Mouse (Mus musculus): ENCODE measurements around the gene Chrd.

Chrd gene

GRCm38 (mm10) chr16:20735651-20736050, 2.7 kb downstream of the Chrd start:
- no peak for DNase-seq

DNA sequence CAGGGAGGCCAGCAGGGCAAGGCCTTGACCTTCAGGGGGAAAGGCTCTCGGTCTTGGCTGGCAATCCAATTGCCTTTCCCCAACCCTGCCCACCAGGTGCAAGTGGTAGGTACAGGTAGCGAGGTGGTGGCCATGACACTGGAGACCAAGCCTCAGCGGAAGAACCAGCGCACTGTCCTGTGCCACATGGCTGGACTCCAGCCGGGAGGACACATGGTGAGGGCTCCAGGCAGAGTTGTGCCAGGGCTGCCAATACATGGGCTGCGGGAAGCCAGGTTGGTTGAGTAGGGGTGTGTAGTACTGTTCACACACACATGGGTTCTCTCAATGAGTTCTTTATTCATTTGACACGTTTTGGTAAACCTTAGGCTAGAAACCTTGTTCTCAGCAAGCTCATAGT, 3.2 kb downstream of the Chrd start:
- DNase-seq = no peak

DNA sequence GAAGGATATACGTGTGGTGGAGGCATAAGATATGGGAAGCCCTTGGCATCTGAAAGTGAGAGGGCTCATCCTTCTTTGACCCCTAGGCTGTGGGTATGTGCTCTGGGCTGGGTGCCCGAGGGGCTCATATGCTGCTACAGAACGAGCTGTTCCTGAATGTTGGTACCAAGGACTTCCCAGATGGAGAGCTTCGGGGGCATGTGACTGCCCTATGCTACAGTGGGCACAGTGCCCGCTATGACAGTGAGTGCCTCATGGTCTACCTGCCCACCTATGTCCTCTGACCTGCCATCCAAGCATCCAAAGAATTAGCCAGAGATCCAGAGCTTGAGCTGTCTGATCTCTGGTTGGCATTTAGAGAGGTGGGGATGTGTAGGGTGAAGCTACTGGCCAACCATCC, 3.9 kb downstream of the Chrd start:
- no peak for DNase-seq

DNA sequence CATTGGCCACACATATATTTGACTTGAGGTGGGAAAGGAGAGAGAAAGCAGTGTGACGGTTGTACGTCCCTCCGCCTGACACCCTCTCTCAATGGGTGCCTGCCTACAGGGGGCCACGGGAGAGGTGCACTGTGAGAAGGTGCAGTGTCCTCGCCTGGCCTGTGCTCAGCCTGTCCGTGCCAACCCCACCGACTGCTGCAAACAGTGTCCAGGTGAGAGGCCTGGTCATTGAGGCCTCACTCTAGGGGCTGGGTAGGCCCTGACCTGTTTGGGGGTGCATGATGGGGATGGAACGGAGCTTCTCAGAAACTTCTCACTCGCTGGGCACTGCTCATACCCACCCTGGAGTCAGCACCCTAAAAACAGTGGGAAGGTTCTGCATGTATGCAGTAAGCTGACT, 6.9 kb downstream of the Chrd start:
- no peak for DNase-seq

DNA sequence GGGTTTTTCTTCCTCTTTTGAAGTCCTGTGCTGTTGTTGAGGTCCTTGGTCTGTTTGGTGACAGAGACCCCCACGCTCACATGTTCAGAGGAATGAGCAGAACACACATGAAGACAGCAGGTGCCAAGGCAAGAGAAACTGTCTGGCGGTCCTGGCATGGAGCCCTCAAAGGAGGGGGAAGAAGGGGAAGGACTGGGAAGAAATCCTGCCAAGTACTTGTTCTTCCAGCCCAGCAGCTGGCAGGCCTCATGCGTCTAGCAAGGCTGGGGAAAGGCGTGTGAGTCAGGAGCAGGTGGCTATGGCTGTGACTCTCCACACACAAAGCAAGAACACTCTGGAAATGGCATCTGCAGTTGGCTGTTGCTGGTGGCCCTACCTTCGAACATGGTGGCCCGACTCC, 13.7 kb downstream of the Chrd start:
- no peak for DNase-seq

- DNase-seq = no peak
These were observed 17.6 kb downstream of the Chrd start for GRCm38 (mm10) chr16:20750518-20750917.

GRCm38 (mm10) chr16:20756052-20756451, 23.1 kb downstream of the Chrd start:
- DNase-seq = no peak

- no peak for DNase-seq
These were observed 24.5 kb downstream of the Chrd start for GRCm38 (mm10) chr16:20757385-20757784.

- DNase-seq = peak; percentile 73
These were observed 28.8 kb downstream of the Chrd start for GRCm38 (mm10) chr16:20761681-20762080.

DNA sequence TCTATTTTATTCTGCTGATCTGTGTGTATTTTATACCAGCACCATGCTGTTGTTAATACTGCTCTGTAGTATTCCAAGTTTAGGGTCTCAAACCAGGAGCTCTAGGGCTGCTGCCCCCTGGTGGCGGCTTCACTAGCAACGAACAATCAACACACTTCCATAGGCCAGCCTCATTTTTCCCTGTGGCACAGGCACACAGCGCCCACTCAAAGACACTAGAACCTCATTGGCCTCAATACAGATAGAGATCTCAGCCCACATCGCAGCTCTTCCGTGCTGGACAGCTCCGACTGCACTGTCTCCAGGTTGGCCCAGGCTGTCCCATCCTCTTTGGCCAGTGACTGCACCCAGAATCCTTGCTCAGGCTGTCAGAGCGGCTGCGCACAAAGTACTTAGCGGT, 32.3 kb downstream of the Chrd start:
- peak; percentile 31 for DNase-seq

DNA sequence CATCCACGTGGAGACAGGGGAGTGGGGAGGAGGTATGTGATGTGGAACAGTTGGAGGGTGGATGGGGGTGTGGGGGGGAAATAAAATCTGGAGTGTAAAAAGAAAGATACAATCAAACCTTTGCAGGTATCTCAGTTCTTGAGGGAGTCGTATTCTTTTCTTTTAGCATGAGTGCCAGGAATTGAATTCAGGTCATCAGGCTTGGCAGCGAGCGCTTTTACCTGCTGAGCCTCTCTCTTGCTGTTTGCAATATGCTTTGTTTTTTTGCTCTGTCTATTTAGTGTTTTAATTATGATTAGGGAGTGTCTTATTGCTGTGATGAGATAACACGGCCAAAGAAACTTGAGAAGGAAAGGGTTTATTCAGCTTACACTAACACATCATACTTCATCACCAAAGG, 42.1 kb downstream of the Chrd start:
- peak; percentile 35 for DNase-seq

DNA sequence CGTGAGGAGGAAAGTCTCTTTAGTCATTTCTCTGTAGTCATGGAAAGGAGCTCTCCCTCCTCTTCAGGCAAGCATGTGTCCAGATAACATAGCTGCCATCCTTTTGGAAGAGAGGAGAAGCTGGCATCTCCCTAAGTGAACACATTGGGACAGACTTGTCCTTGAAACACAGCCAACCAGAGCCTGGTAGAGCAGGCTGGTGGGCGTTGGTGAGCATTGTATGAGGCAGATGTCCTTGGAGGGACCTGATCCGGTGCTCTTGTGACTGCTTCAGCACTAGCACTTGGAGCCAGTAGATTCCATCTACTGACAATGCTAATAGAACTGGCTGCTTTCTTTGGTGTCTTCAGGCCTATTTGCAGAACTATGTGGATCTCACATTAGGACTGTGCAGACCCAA, 46.9 kb downstream of the Chrd start:
- no peak for DNase-seq

GRCm38 (mm10) chr16:20781101-20781630, 48.2 kb downstream of the Chrd start:
- no peak for DNase-seq

GRCm38 (mm10) chr16:20783891-20784290, 51.0 kb downstream of the Chrd start:
- no peak for DNase-seq

DNA sequence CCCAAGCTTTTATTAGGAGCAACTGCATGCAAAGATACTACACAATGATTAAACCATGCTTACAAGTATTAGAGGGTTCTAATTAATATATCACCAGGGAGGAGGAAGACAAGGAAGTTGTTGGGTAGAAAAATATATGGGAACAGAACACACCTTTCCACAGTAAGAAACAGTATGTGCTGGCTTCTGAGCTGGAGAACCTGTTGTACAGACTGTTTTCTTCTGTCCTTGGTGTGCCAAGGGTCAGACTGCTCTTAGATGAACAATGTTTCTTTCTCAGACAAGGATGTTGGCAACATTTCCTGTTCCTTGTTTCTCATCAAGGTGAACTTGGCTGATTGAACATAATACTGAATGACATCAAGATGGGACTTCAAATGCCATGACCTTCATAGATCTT, 51.8 kb downstream of the Chrd start:
- no peak for DNase-seq

GRCm38 (mm10) chr16:20786556-20786955, 53.6 kb downstream of the Chrd start:
- no peak for DNase-seq

DNA sequence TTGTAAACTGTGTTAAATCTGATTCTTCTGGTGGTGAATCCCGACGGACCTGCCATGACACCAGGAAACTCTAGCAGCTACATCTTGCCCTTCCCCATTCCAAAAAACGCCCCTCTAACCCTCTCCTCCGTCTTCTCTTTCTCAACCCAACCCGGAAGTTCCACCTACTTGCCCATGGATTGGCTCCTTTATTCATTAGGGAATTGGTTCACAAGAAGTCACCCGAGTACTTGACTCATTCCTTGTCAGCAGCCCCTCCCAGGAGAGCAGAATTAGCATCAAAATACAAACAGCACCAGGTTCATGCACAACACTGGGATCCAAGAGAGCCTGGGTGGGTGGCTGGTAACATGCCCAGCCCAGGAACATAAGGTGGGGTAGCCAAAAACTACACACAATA, 58.9 kb downstream of the Chrd start:
- no peak for DNase-seq

Measured in cerebellum, adult 8-10 months (tissue).